Mouse (Mus musculus): Measurements from ENCODE around the gene Zfp944. TPM values are rescaled to one million over a fixed set of nuclear protein-coding genes. Genes with fewer than 3 reads are reported as not detected.

Zfp944 gene
- polyA plus RNA-seq, 1 experiment from 2014 or later, result 19.8 TPM

Other genes starting within 250 kb of the Zfp944 start
- gene Zfp947, start 195.2 kb downstream of the Zfp944 start, polyA plus RNA-seq (2014; fragmentation: Nextera tagmentation; extraction: Ambion mirVana), result 1.8 and 2.1 TPM in 2 replicates
- gene Zfp994, start 135.8 kb downstream of the Zfp944 start, polyA plus RNA-seq (2014; fragmentation: Nextera tagmentation; extraction: Ambion mirVana), result 3.8 and 5.5 TPM in 2 replicates
- gene CT030661.1, start 46.6 kb downstream of the Zfp944 start, polyA plus RNA-seq (2014; fragmentation: Nextera tagmentation; extraction: Ambion mirVana), result 14.0 and 14.9 TPM in 2 replicates
- 7.2 and 11.9 TPM in 2 replicates for gene Zfp758, start 53 bp upstream of the Zfp944 start, polyA plus RNA-seq (2014; fragmentation: Nextera tagmentation; extraction: Ambion mirVana)
- 29.8 and 37.7 TPM in 2 replicates for gene Zfp946, start 62.8 kb upstream of the Zfp944 start, polyA plus RNA-seq (2014; fragmentation: Nextera tagmentation; extraction: Ambion mirVana)
- gene Vmn2r111, start 212.1 kb upstream of the Zfp944 start, polyA plus RNA-seq (2014; fragmentation: Nextera tagmentation; extraction: Ambion mirVana), result not detected in 2 replicates
- gene Vmn2r112, start 239.6 kb upstream of the Zfp944 start, polyA plus RNA-seq (2014; fragmentation: Nextera tagmentation; extraction: Ambion mirVana), result not detected in 2 replicates